Mouse (Mus musculus): Measurements from ENCODE around the gene Slc5a11. TPM values are rescaled to one million over a fixed set of nuclear protein-coding genes. Genes with fewer than 3 reads are reported as not detected.

The Slc5a11 gene
- polyA plus RNA-seq, 2 experiments: 0.08 to 0.26 TPM

DNA sequence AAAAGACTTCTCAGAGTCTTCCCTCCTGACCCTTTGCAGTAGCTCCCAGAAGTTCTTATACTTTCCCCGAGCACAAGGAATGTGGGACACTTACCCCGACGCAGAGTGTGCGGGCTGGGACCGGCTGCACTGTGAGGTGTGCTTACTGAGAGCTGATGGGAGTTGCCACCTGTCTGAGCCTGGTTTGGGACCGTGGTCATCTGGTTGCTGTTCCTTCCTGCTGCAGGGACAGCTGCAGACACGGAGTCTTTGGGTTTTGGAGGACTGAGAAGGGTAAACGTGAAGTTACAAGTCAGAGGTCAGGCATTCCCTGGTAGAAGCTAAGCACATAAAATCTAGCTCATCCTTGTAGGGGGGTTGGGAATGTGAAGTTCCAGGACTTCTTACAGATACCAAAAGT is 77.4 kb downstream of the Slc5a11 start:
- no peaks in the 10 kb centered on the region for H3K9me3 ChIP-seq (ENCODE audit: control insufficient read depth, low read length)
- ATAC-seq (ENCODE audit: low FRiP score, low read depth) (no peak), DNase-seq (ENCODE audit: low spot score) (no peak)
- H3K36me3 ChIP-seq (ENCODE audit: control insufficient read depth, insufficient read depth, low read length): peaks cover 74% of the 10 kb centered on the region
- TF ChIP-seq POLR2A (IDR thresholded peaks at IDR 0.05; ENCODE audit: borderline replicate concordance, extremely low read depth, insufficient read depth, insufficient read length): no peak
- H3K4me1 ChIP-seq (ENCODE audit: control insufficient read depth, insufficient read depth, low read length): no peaks in the 10 kb centered on the region
- H3K27me3 ChIP-seq (ENCODE audit: control insufficient read depth, insufficient read depth, low read length): no peaks in the 10 kb centered on the region
- 86% methylated on average over 8 of the region's 8 CpGs for WGBS
- no peak overlapping the region for H3K9ac ChIP-seq (ENCODE audit: low read depth, low read length, severe bottlenecking)
- no peak overlapping the region for H3K4me2 ChIP-seq (replicated peaks; ENCODE audit: low read depth, low read length, severe bottlenecking)
- H3K27ac ChIP-seq (replicated peaks; ENCODE audit: low read depth, low read length): no peak overlapping the region
- no peak overlapping the region for H3K4me3 ChIP-seq (replicated peaks; ENCODE audit: low read length)

GRCm38 (mm10) chr7:123293898-123294297 is 79.3 kb downstream of the Slc5a11 start:
- Histone ChIP-seq H3K4me2 (replicated peaks; ENCODE audit: low read depth, low read length, severe bottlenecking) (no peak overlapping the region), H3K9ac (ENCODE audit: low read depth, low read length, severe bottlenecking) (no peak overlapping the region), H3K27me3 (ENCODE audit: control insufficient read depth, insufficient read depth, low read length) (no peaks in the 10 kb centered on the region), H3K4me3 (replicated peaks; ENCODE audit: low read length) (no peak overlapping the region), H3K36me3 (ENCODE audit: control insufficient read depth, insufficient read depth, low read length) (peaks cover 69% of the 10 kb centered on the region), H3K9me3 (ENCODE audit: control insufficient read depth, low read length) (no peaks in the 10 kb centered on the region), H3K4me1 (ENCODE audit: control insufficient read depth, insufficient read depth, low read length) (no peaks in the 10 kb centered on the region), H3K27ac (replicated peaks; ENCODE audit: low read depth, low read length) (no peak overlapping the region)
- no peak for DNase-seq (ENCODE audit: low spot score)
- no peak for TF ChIP-seq POLR2A (IDR thresholded peaks at IDR 0.05; ENCODE audit: borderline replicate concordance, extremely low read depth, insufficient read depth, insufficient read length)
- 94% methylated on average over 7 of the region's 7 CpGs for WGBS
- ATAC-seq (ENCODE audit: low FRiP score, low read depth): no peak

- Histone ChIP-seq H3K4me1 (ENCODE audit: control insufficient read depth, insufficient read depth, low read length) (no peaks in the 10 kb centered on the region), H3K9me3 (ENCODE audit: control insufficient read depth, low read length) (no peaks in the 10 kb centered on the region), H3K4me2 (replicated peaks; ENCODE audit: low read depth, low read length, severe bottlenecking) (no peak overlapping the region), H3K27ac (replicated peaks; ENCODE audit: low read depth, low read length) (no peak overlapping the region), H3K27me3 (ENCODE audit: control insufficient read depth, insufficient read depth, low read length) (no peaks in the 10 kb centered on the region), H3K9ac (ENCODE audit: low read depth, low read length, severe bottlenecking) (no peak overlapping the region), H3K4me3 (replicated peaks; ENCODE audit: low read length) (no peak overlapping the region), H3K36me3 (ENCODE audit: control insufficient read depth, insufficient read depth, low read length) (peaks cover 70% of the 10 kb centered on the region)
- 87% methylated on average over 7 of the region's 7 CpGs for WGBS
- no peak for ATAC-seq (ENCODE audit: low FRiP score, low read depth)
- DNase-seq (ENCODE audit: low spot score): no peak
- TF ChIP-seq POLR2A (IDR thresholded peaks at IDR 0.05; ENCODE audit: borderline replicate concordance, extremely low read depth, insufficient read depth, insufficient read length): no peak
Observed at GRCm38 (mm10) chr7:123295423-123295822, 80.8 kb downstream of the Slc5a11 start.

DNA sequence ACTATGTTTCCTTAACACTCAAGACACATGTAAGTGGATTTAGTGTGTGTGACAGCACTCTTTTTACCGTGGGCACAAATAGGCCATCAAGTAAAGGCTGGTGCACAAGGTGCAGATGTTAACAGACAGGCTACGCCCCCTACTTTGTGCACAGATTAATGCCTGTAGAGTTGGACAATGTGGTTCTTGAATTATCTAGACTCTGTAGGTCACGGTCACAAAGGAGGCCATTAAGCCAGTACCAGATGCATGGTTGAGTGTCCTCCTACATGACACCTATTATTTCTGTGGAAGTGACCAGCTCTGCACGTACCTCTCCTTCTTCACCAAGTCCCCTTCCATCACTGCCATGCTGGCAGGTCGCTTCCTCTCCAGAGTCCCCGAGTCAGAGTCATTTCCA is 81.5 kb downstream of the Slc5a11 start:
- 94% methylated on average over 6 of the region's 6 CpGs for WGBS
- Histone ChIP-seq H3K36me3 (ENCODE audit: control insufficient read depth, insufficient read depth, low read length) (peaks cover 71% of the 10 kb centered on the region), H3K9me3 (ENCODE audit: control insufficient read depth, low read length) (no peaks in the 10 kb centered on the region), H3K27me3 (ENCODE audit: control insufficient read depth, insufficient read depth, low read length) (no peaks in the 10 kb centered on the region), H3K4me3 (replicated peaks; ENCODE audit: low read length) (no peak overlapping the region), H3K9ac (ENCODE audit: low read depth, low read length, severe bottlenecking) (no peak overlapping the region), H3K4me1 (ENCODE audit: control insufficient read depth, insufficient read depth, low read length) (no peaks in the 10 kb centered on the region), H3K4me2 (replicated peaks; ENCODE audit: low read depth, low read length, severe bottlenecking) (no peak overlapping the region), H3K27ac (replicated peaks; ENCODE audit: low read depth, low read length) (no peak overlapping the region)
- TF ChIP-seq POLR2A (IDR thresholded peaks at IDR 0.05; ENCODE audit: borderline replicate concordance, extremely low read depth, insufficient read depth, insufficient read length): no peak
- ATAC-seq (ENCODE audit: low FRiP score, low read depth) (no peak), DNase-seq (ENCODE audit: low spot score) (no peak)

DNA sequence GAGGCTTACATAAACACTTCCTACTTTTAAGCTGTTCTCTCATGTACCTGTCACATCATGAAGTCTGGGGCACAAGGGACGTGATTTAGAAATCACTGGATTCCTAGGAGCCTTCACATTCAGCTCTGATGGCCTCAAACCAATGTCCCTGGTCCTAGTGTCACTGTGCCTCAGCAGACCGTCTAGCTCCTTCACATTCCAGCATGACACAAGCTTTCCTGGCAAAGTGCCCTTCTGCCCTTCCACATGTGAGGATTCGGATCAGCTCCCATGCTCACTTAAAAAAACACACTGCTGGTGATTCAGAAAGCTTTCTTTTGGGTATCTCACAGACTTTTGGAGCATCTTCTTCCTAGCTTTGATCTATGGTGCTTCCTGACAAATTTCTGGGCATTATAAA is 83.6 kb downstream of the Slc5a11 start:
- DNase-seq (ENCODE audit: low spot score): no peak
- no peaks in the 10 kb centered on the region for H3K9me3 ChIP-seq (ENCODE audit: control insufficient read depth, low read length)
- peaks cover 63% of the 10 kb centered on the region for H3K36me3 ChIP-seq (ENCODE audit: control insufficient read depth, insufficient read depth, low read length)
- no peaks in the 10 kb centered on the region for H3K27me3 ChIP-seq (ENCODE audit: control insufficient read depth, insufficient read depth, low read length)
- 65% methylated on average over 3 of the region's 3 CpGs for WGBS
- no peak for TF ChIP-seq POLR2A (IDR thresholded peaks at IDR 0.05; ENCODE audit: borderline replicate concordance, extremely low read depth, insufficient read depth, insufficient read length)
- no peak overlapping the region for H3K4me2 ChIP-seq (replicated peaks; ENCODE audit: low read depth, low read length, severe bottlenecking)
- H3K4me3 ChIP-seq (replicated peaks; ENCODE audit: low read length): no peak overlapping the region
- ATAC-seq (ENCODE audit: low FRiP score, low read depth): no peak
- H3K27ac ChIP-seq (replicated peaks; ENCODE audit: low read depth, low read length): no peak overlapping the region
- no peaks in the 10 kb centered on the region for H3K4me1 ChIP-seq (ENCODE audit: control insufficient read depth, insufficient read depth, low read length)
- H3K9ac ChIP-seq (ENCODE audit: low read depth, low read length, severe bottlenecking): no peak overlapping the region

GRCm38 (mm10) chr7:123300258-123300657 is 85.7 kb downstream of the Slc5a11 start:
- Histone ChIP-seq H3K4me1 (ENCODE audit: control insufficient read depth, insufficient read depth, low read length) (no peaks in the 10 kb centered on the region), H3K27me3 (ENCODE audit: control insufficient read depth, insufficient read depth, low read length) (no peaks in the 10 kb centered on the region), H3K4me2 (replicated peaks; ENCODE audit: low read depth, low read length, severe bottlenecking) (no peak overlapping the region), H3K4me3 (replicated peaks; ENCODE audit: low read length) (no peak overlapping the region), H3K9ac (ENCODE audit: low read depth, low read length, severe bottlenecking) (no peak overlapping the region), H3K27ac (replicated peaks; ENCODE audit: low read depth, low read length) (no peak overlapping the region), H3K9me3 (ENCODE audit: control insufficient read depth, low read length) (no peaks in the 10 kb centered on the region), H3K36me3 (ENCODE audit: control insufficient read depth, insufficient read depth, low read length) (peaks cover 61% of the 10 kb centered on the region)
- no peak for ATAC-seq (ENCODE audit: low FRiP score, low read depth)
- DNase-seq (ENCODE audit: low spot score): no peak
- no peak for TF ChIP-seq POLR2A (IDR thresholded peaks at IDR 0.05; ENCODE audit: borderline replicate concordance, extremely low read depth, insufficient read depth, insufficient read length)
- 84% methylated on average over 3 of the region's 3 CpGs for WGBS
